Mouse (Mus musculus): ENCODE measurements around the gene Acsbg2.

- TF ChIP-seq EP300 (IDR thresholded peaks at IDR 0.05; ENCODE audit: low read depth in 1 of 2, low read length in 2 of 2) = no peak
- no peak for TF ChIP-seq BHLHE40 (IDR thresholded peaks at IDR 0.05; ENCODE audit: borderline replicate concordance, low read depth, low read length)
- no peak for TF ChIP-seq POLR2A (IDR thresholded peaks at IDR 0.05; ENCODE audit: control insufficient read depth in 1 of 2, insufficient read depth in 1 of 2, low read depth in 1 of 2, low read length in 2 of 2, poor library complexity in 1 of 2)
- peak; percentile 30 for TF ChIP-seq RAD21 (IDR thresholded peaks at IDR 0.05; ENCODE audit: low read depth, low read length)
- TF ChIP-seq CTCF (IDR thresholded peaks at IDR 0.05 in 2 of 3, conservative IDR thresholded peaks at IDR 0.05 in 1 of 3; ENCODE audit: control insufficient read depth in 1 of 3, insufficient read depth in 1 of 3, low read depth in 2 of 3, low read length in 3 of 3, poor library complexity in 1 of 3, severe bottlenecking in 1 of 3) = peak; percentile 42 to 52 (median 51)
- no peak for TF ChIP-seq ELF1 (IDR thresholded peaks at IDR 0.05; ENCODE audit: low read depth, low read length)
- no peak for TF ChIP-seq E2F4 (IDR thresholded peaks at IDR 0.05; ENCODE audit: borderline replicate concordance, low read depth, low read length)
- TF ChIP-seq MAFK (IDR thresholded peaks at IDR 0.05; ENCODE audit: borderline replicate concordance, low read depth, low read length) = no peak
- no peak for TF ChIP-seq GATA1 (IDR thresholded peaks at IDR 0.05; ENCODE audit: low read depth, low read length)
Measured at GRCm38 (mm10) chr17:56888050-56888449, 13.8 kb upstream of the Acsbg2 start.
